Mouse (Mus musculus) heart, embryonic 13.5 days (tissue): ENCODE results near the gene Htra3. TPM values are rescaled to one million over a fixed set of nuclear protein-coding genes. Genes with fewer than 3 reads are reported as not detected.

ENCODE experiments used
- ATAC-seq: fragments of 200-750 bp; cut with Nextera tagmentation; 2 replicates; pipeline ENCODE4 v1.8.0; 2017; ENCODE audit warnings: moderate TSS enrichment; ENCODE audit not compliant: insufficient number of reproducible peaks, low FRiP score, low TSS enrichment; ENCODE audit errors: extremely low read depth
- H3K27ac ChIP-seq: fragments of 300-500 bp; sonication (generic); replicated peaks from 2 replicates; pipeline ENCODE4 v1.5.1; 2015; ENCODE audit warnings: moderate library complexity, mild to moderate bottlenecking, inconsistent platforms
- H3K27me3 ChIP-seq: fragments of 300-500 bp; sonication (generic); replicated peaks from 2 replicates; pipeline ENCODE4 v1.6.1; 2015; ENCODE audit warnings: mild to moderate bottlenecking, inconsistent platforms
- H3K36me3 ChIP-seq: fragments of 300-500 bp; sonication (generic); 2 replicates; pipeline ENCODE4 v1.6.1; 2015; ENCODE audit warnings: mild to moderate bottlenecking, inconsistent platforms
- H3K4me1 ChIP-seq: fragments of 300-500 bp; sonication (generic); 2 replicates; pipeline ENCODE4 v1.6.1; 2015; ENCODE audit warnings: inconsistent platforms
- H3K4me2 ChIP-seq: fragments of 300-500 bp; sonication (generic); 2 replicates; pipeline ENCODE4 v1.6.1; 2015; ENCODE audit warnings: inconsistent platforms, mild to moderate bottlenecking, moderate library complexity
- H3K4me3 ChIP-seq: fragments of 300-500 bp; sonication (generic); 2 replicates; pipeline ENCODE4 v1.5.1; 2015; ENCODE audit warnings: moderate library complexity, mild to moderate bottlenecking, inconsistent platforms
- H3K9ac ChIP-seq: fragments of 300-500 bp; sonication (generic); 2 replicates; pipeline ENCODE4 v1.6.1; 2015; ENCODE audit warnings: inconsistent platforms, mild to moderate bottlenecking, moderate library complexity
- H3K9me3 ChIP-seq: fragments of 300-500 bp; sonication (generic); 2 replicates; pipeline ENCODE4 v1.6.1; 2016; ENCODE audit warnings: inconsistent platforms
- WGBS: fragments of 180-500 bp; shearing (Covaris S2); methylation state at CpG from one replicate; pipeline ENCODE4 v1.1.7; 2015; ENCODE audit warnings: mixed read lengths; 5-methylcytosine and 5-hydroxymethylcytosine counted together
- polyA plus RNA-seq: library from polyadenylated mRNA; unstranded; fragments of >200 nt; fragmentation: Nextera tagmentation; extraction: Ambion mirVana; gene quantifications from 2 replicates; pipeline ENCODE4 v1.2.1, GENCODE M21; 2015

Gene Htra3
- polyA plus RNA-seq, 1 experiment from 2014 or later = 7.2 TPM

DNA sequence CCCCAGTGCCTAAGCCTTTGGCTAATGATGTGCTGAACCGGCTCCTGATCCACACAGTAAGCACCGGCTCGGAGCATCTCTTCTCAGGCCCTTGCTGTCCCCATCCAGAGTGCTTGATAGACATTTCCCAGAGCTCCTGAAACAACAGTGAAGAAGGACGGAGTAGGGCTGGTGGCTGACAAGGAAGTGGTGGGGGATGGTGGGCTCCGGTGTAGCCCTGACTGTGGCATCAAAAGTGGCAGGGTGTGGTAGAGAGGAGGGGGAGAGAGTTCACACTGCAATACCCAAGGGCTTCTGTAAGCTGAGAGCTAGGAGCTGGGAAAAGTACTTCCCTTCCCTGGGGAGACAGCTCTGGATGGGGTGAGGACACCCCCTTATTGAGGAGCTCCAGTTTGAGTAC lies 47.8 kb downstream of the Htra3 start:
- Histone ChIP-seq H3K4me1 (peaks cover 15% of the 10 kb centered on the region), H3K27me3 (peaks cover 26% of the 10 kb centered on the region), H3K9me3 (no peaks in the 10 kb centered on the region), H3K4me2 (no peak overlapping the region), H3K36me3 (no peaks in the 10 kb centered on the region), H3K27ac (no peak overlapping the region), H3K4me3 (no peak overlapping the region), H3K9ac (no peak overlapping the region)
- ATAC-seq = no peak
- 28% methylated on average over 5 of the region's 5 CpGs for WGBS

DNA sequence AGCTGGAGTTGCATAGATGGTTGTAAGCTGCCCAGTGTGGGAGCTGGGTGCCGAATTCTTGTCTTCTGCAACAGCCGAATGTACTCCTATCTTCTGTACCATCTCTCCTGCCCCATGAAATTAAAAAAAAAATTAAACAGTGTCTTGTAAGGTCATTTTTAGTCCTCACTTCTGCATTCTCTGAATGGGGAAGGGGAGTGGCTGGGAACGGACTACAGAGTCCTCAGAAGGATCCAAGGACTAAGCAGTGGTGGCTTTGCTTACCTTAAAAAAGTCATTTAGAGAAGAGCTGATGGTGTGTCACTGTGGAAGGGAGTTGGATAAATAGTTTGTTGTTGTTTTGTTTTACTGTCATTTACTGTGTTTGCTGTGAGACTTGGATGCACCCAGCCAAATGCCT lies 48.4 kb downstream of the Htra3 start:
- Histone ChIP-seq H3K36me3 (no peaks in the 10 kb centered on the region), H3K9me3 (no peaks in the 10 kb centered on the region), H3K4me2 (no peak overlapping the region), H3K9ac (no peak overlapping the region), H3K4me3 (no peak overlapping the region), H3K27ac (no peak overlapping the region), H3K27me3 (peaks cover 29% of the 10 kb centered on the region), H3K4me1 (peaks cover 15% of the 10 kb centered on the region)
- no peak for ATAC-seq
- 80% methylated on average over 3 of the region's 3 CpGs for WGBS

DNA sequence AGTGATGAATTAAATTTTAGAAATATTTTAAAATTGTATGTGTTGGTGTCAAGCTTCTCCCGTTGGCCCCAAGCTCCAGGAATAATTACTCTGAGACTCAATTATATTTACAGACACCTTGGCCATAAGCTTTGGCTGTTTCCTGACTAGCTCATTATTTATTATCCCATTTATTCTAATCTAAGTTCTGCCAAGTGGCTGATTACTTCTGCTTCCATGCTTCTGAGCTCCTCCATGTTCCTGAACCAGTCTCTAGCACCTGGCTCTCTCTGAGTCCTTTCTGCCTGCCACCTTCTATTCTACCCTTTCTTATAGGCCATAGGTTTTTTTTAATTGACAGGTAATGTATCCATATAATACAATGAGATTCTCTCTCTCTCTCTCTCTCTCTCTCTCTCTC lies 48.9 kb downstream of the Htra3 start:
- H3K27ac ChIP-seq = no peak overlapping the region
- 80% methylated on average over 1 of the region's 1 CpGs for WGBS
- no peaks in the 10 kb centered on the region for H3K36me3 ChIP-seq

DNA sequence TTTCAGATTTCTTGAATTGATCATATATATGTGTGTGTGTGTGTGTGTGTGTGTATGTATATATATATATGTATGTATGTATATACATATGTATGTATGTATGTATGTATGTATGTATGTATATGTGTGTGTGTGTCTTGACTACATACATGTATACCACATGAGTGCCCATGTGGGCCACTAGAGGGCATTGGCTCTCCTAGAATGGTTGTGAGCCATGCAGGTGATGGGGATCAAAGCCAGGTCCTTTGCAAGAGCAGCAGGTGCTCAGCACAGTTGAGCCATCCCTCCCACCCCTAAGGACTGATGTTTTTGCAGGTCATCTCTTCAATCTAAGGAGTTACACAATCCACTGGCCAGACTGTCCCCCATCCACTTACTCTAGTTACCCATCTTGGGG lies 50.2 kb downstream of the Htra3 start:
- no peak overlapping the region for H3K9ac ChIP-seq
- H3K27ac ChIP-seq = no peak overlapping the region
- no peak overlapping the region for H3K4me3 ChIP-seq
- peaks cover 13% of the 10 kb centered on the region for H3K4me1 ChIP-seq
- no peaks in the 10 kb centered on the region for H3K9me3 ChIP-seq
- H3K27me3 ChIP-seq = peaks cover 40% of the 10 kb centered on the region
- ATAC-seq = no peak
- no peak overlapping the region for H3K4me2 ChIP-seq
- H3K36me3 ChIP-seq = no peaks in the 10 kb centered on the region

More for the DNA sequence above, 48.9 kb downstream of the Htra3 start:
- no peaks in the 10 kb centered on the region for H3K9me3 ChIP-seq
- no peak overlapping the region for H3K4me3 ChIP-seq
- H3K4me1 ChIP-seq = peaks cover 11% of the 10 kb centered on the region
- H3K27me3 ChIP-seq = peaks cover 30% of the 10 kb centered on the region
- no peak overlapping the region for H3K9ac ChIP-seq
- ATAC-seq = no peak
- no peak overlapping the region for H3K4me2 ChIP-seq

GRCm38 (mm10) chr5:35628685-35629084 lies 50.9 kb downstream of the Htra3 start:
- Histone ChIP-seq H3K4me3 (no peak overlapping the region), H3K9ac (no peak overlapping the region), H3K27ac (no peak overlapping the region), H3K9me3 (no peaks in the 10 kb centered on the region), H3K27me3 (peaks cover 44% of the 10 kb centered on the region), H3K4me2 (no peak overlapping the region), H3K4me1 (peaks cover 13% of the 10 kb centered on the region), H3K36me3 (no peaks in the 10 kb centered on the region)
- no peak for ATAC-seq
- WGBS = 38% methylated on average over 1 of the region's 1 CpGs

- H3K4me3 ChIP-seq = no peak overlapping the region
- ATAC-seq = no peak
- H3K4me2 ChIP-seq = no peak overlapping the region
- peaks cover 13% of the 10 kb centered on the region for H3K4me1 ChIP-seq
- no peaks in the 10 kb centered on the region for H3K36me3 ChIP-seq
- H3K9me3 ChIP-seq = no peaks in the 10 kb centered on the region
- H3K27me3 ChIP-seq = peaks cover 51% of the 10 kb centered on the region
- WGBS = 44% methylated on average over 7 of the region's 7 CpGs
- H3K27ac ChIP-seq = no peak overlapping the region
- H3K9ac ChIP-seq = no peak overlapping the region
Measured at GRCm38 (mm10) chr5:35627307-35627840, 52.2 kb downstream of the Htra3 start.

GRCm38 (mm10) chr5:35626408-35626807 lies 53.2 kb downstream of the Htra3 start:
- Histone ChIP-seq H3K4me2 (no peak overlapping the region), H3K27me3 (peaks cover 52% of the 10 kb centered on the region), H3K9me3 (no peaks in the 10 kb centered on the region), H3K36me3 (no peaks in the 10 kb centered on the region), H3K9ac (no peak overlapping the region), H3K4me1 (peaks cover 21% of the 10 kb centered on the region), H3K4me3 (no peak overlapping the region), H3K27ac (no peak overlapping the region)
- WGBS = 87% methylated on average over 2 of the region's 2 CpGs
- no peak for ATAC-seq

DNA sequence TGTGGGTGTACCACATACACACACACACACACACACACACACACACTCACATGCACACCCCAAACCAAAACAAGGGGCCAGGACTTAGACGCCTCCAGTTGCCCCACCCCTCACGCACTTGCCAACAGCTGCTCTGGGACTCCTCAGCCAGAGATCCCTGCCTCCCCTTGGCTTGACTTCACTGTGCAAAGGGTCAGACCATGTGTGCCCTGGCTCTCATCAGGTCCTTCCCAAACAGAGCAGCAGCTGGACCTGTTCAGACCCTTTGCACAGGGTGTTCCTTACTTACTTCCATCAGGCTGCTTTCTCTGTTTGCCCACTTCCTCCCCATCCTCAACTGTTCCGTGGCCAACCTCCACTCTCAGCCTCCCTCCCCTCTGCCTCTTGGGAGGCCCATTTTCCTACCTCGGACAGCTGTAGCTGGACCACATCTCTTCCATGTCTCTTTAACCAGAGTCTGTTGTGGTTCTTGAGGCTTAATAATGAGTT lies 54.8 kb downstream of the Htra3 start:
- H3K4me3 ChIP-seq = no peak overlapping the region
- H3K4me1 ChIP-seq = peaks cover 34% of the 10 kb centered on the region
- H3K27me3 ChIP-seq = peaks cover 52% of the 10 kb centered on the region
- ATAC-seq = no peak
- no peaks in the 10 kb centered on the region for H3K36me3 ChIP-seq
- H3K9me3 ChIP-seq = no peaks in the 10 kb centered on the region
- 48% methylated on average over 4 of the region's 4 CpGs for WGBS
- no peak overlapping the region for H3K4me2 ChIP-seq
- no peak overlapping the region for H3K9ac ChIP-seq
- no peak overlapping the region for H3K27ac ChIP-seq

- Histone ChIP-seq H3K9ac (no peak overlapping the region), H3K4me2 (no peak overlapping the region), H3K4me1 (peaks cover 33% of the 10 kb centered on the region), H3K27ac (no peak overlapping the region), H3K27me3 (peaks cover 61% of the 10 kb centered on the region), H3K36me3 (no peaks in the 10 kb centered on the region), H3K4me3 (no peak overlapping the region), H3K9me3 (no peaks in the 10 kb centered on the region)
- no peak for ATAC-seq
Measured at GRCm38 (mm10) chr5:35623831-35624230, 55.8 kb downstream of the Htra3 start.

- ATAC-seq = no peak
- no peak overlapping the region for H3K4me2 ChIP-seq
- 0 out of 2 replicates have a peak overlapping the region, but pooled peaks have one; percentile 30 for H3K9ac ChIP-seq
- 7% methylated on average over 4 of the region's 4 CpGs for WGBS
- peaks cover 58% of the 10 kb centered on the region for H3K27me3 ChIP-seq
- H3K27ac ChIP-seq = no peak overlapping the region; the same call in 1 of the 2 replicates
- peaks cover 41% of the 10 kb centered on the region for H3K4me1 ChIP-seq
- H3K4me3 ChIP-seq = no peak overlapping the region
- H3K9me3 ChIP-seq = no peaks in the 10 kb centered on the region
- H3K36me3 ChIP-seq = no peaks in the 10 kb centered on the region
Measured at GRCm38 (mm10) chr5:35621114-35621513, 58.5 kb downstream of the Htra3 start.

DNA sequence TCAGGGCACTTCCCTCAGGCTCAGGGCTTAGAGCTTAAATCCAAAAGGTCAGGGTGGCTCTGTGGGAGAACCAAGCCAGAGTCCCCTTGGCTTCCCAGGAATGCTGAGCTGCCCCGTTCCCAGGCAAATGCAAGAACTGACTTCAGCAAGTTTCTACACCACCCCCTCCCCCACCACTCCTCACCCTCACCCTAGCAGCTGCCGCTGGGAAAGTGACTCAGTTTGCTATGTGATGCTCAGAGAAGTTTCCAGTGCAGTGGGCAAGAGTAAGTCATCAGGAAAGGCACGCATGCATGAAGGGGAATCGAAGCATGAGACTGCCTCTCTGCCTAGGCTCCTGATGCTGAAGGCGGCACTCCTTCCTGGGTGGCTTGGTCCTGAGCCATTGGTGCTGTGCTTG lies 62.6 kb downstream of the Htra3 start:
- Histone ChIP-seq H3K27ac (peak overlapping the region; percentile 8; the same call in 1 of the 2 replicates), H3K27me3 (peaks cover 44% of the 10 kb centered on the region), H3K9me3 (no peaks in the 10 kb centered on the region), H3K36me3 (peaks cover 3% of the 10 kb centered on the region; the same call in 1 of the 2 replicates), H3K9ac (no peak overlapping the region), H3K4me3 (no peak overlapping the region), H3K4me2 (no peak overlapping the region), H3K4me1 (peaks cover 32% of the 10 kb centered on the region)
- 43% methylated on average over 5 of the region's 5 CpGs for WGBS
- no peak for ATAC-seq

DNA sequence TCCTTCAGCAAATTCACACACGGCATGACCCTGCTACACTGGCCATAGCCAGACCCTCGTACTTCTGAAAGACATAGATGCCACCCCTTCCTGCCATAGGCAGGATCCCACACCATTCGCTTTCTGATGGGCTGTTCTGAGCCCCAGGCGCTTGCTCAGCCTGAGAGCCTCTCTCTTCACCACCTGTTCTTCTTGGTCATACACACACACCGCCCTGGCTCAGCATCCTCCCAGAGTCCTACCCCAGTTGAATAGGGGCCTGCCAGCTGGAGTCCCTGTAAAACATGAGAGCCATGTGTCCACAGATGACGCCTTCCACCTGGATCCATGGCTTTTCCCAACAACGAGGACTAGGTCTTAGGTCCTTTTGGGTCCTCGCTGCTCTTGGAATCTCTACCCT lies 66.9 kb downstream of the Htra3 start:
- ATAC-seq = no peak
- Histone ChIP-seq H3K27ac (no peak overlapping the region), H3K9ac (no peak overlapping the region), H3K9me3 (no peaks in the 10 kb centered on the region), H3K4me1 (peaks cover 48% of the 10 kb centered on the region), H3K27me3 (peaks cover 34% of the 10 kb centered on the region), H3K4me2 (no peak overlapping the region), H3K36me3 (peaks cover 8% of the 10 kb centered on the region; the same call in 1 of the 2 replicates), H3K4me3 (no peak overlapping the region)
- 88% methylated on average over 8 of the region's 8 CpGs for WGBS
